Mouse (Mus musculus) forebrain, postnatal 0 days (tissue): ENCODE data around the gene Tulp3. TPM values are rescaled to one million over a fixed set of nuclear protein-coding genes. Genes with fewer than 3 reads are reported as not detected.
"Not testable (repeated sequence)": the region's sequence is repeated elsewhere in the genome, so short reads cannot be mapped to it uniquely, and the experiment has no call there.

Experiments used
- ATAC-seq: fragments of 200-750 bp; cut with Nextera tagmentation; 2 replicates; pipeline ENCODE4 v1.8.0; 2017; ENCODE audit warnings: mild to moderate bottlenecking, moderate library complexity
- DNase-seq: peaks from one replicate; pipeline ENCODE4 v3.0.0-alpha.2; 2015
- H3K27ac ChIP-seq: fragments of 300-500 bp; sonication (generic); 2 replicates; pipeline ENCODE4 v1.5.1; 2014; ENCODE audit warnings: low read depth, mild to moderate bottlenecking, antibody characterized with exemption, low read length, moderate library complexity, mixed read lengths
- H3K27me3 ChIP-seq: fragments of 300-500 bp; sonication (generic); 2 replicates; pipeline ENCODE4 v1.6.1; 2014; ENCODE audit warnings: mild to moderate bottlenecking, low read length, mixed read lengths; ENCODE audit not compliant: insufficient read depth
- H3K36me3 ChIP-seq: fragments of 300-500 bp; sonication (generic); 2 replicates; pipeline ENCODE4 v1.6.1; 2014; ENCODE audit warnings: mild to moderate bottlenecking, moderate library complexity; ENCODE audit not compliant: insufficient read depth
- H3K4me1 ChIP-seq: fragments of 300-500 bp; sonication (generic); 2 replicates; pipeline ENCODE4 v1.6.1; 2014; ENCODE audit warnings: antibody characterized with exemption; ENCODE audit not compliant: insufficient read depth
- H3K4me2 ChIP-seq: fragments of 300-500 bp; sonication (generic); 2 replicates; pipeline ENCODE4 v1.6.1; 2014; ENCODE audit warnings: low read depth, mild to moderate bottlenecking, moderate library complexity
- H3K4me3 ChIP-seq: fragments of 300-500 bp; sonication (generic); 2 replicates; pipeline ENCODE4 v1.5.1; 2014; ENCODE audit warnings: low read depth, low read length, mixed read lengths
- H3K9ac ChIP-seq: fragments of 300-500 bp; sonication (generic); 2 replicates; pipeline ENCODE4 v1.6.1; 2014; ENCODE audit warnings: mild to moderate bottlenecking
- H3K9me3 ChIP-seq: fragments of 300-500 bp; sonication (generic); 2 replicates; pipeline ENCODE4 v1.6.1; 2016; ENCODE audit warnings: low read length
- CTCF ChIP-seq: sonication (generic); IDR thresholded peaks from 2 replicates; pipeline ENCODE4 v1.5.1; 2016; ENCODE audit warnings: antibody characterized with exemption, control low read depth, low read depth
- WGBS: fragments of 180-500 bp; shearing (Covaris S2); extraction: QIAGEN DNeasy Blood & Tissue Kit; methylation state at CpG from one replicate; pipeline ENCODE4 v1.1.7; 2014; 5-methylcytosine and 5-hydroxymethylcytosine counted together
- polyA plus RNA-seq: library from polyadenylated mRNA; unstranded; fragments of >200 nt; fragmentation: Nextera tagmentation; extraction: Ambion mirVana; gene quantifications from 2 replicates; pipeline ENCODE4 v1.2.1, GENCODE M21; 2015
- total RNA-seq: library from RNA; depleted of rRNA; stranded (reverse); fragments of >200 nt; gene quantifications from 2 replicates; pipeline ENCODE4 v1.2.3, GENCODE M21; 2014

The Tulp3 gene
- total and polyA plus RNA-seq, 2 experiments from 2014 or later, result 11.0 to 13.5 TPM

GRCm38 (mm10) chr6:128389185-128389584, 33.5 kb upstream of the Tulp3 start:
- no peaks in the 10 kb centered on the region for H3K36me3 ChIP-seq
- no peak overlapping the region for H3K27ac ChIP-seq
- H3K4me1 ChIP-seq, result no peaks in the 10 kb centered on the region
- no peak overlapping the region for H3K4me3 ChIP-seq
- H3K4me2 ChIP-seq, result no peak overlapping the region
- H3K9me3 ChIP-seq, result no peaks in the 10 kb centered on the region
- H3K27me3 ChIP-seq, result no peaks in the 10 kb centered on the region
- DNase-seq (no peak), ATAC-seq (no peak)
- 83% methylated on average over 1 of the region's 1 CpGs for WGBS
- H3K9ac ChIP-seq, result no peak overlapping the region
- no peak for TF ChIP-seq CTCF

- Histone ChIP-seq H3K9me3 (no peaks in the 10 kb centered on the region), H3K9ac (no peak overlapping the region), H3K27me3 (no peaks in the 10 kb centered on the region), H3K4me2 (no peak overlapping the region), H3K27ac (no peak overlapping the region), H3K4me1 (no peaks in the 10 kb centered on the region), H3K36me3 (no peaks in the 10 kb centered on the region), H3K4me3 (no peak overlapping the region)
- ATAC-seq (no peak), DNase-seq (no peak)
- TF ChIP-seq CTCF, result no peak
- 85% methylated on average over 1 of the region's 1 CpGs for WGBS
Measured at GRCm38 (mm10) chr6:128385026-128385425, 29.4 kb upstream of the Tulp3 start.

GRCm38 (mm10) chr6:128383752-128384151, 28.1 kb upstream of the Tulp3 start:
- H3K4me1 ChIP-seq, result no peaks in the 10 kb centered on the region
- no peak for TF ChIP-seq CTCF
- no peaks in the 10 kb centered on the region for H3K9me3 ChIP-seq
- ATAC-seq, result no peak
- 77% methylated on average over 7 of the region's 7 CpGs for WGBS
- no peak overlapping the region for H3K4me3 ChIP-seq
- H3K27me3 ChIP-seq, result no peaks in the 10 kb centered on the region
- no peak overlapping the region for H3K9ac ChIP-seq
- H3K36me3 ChIP-seq, result no peaks in the 10 kb centered on the region
- H3K4me2 ChIP-seq, result no peak overlapping the region
- H3K27ac ChIP-seq, result no peak overlapping the region
- DNase-seq, result no peak

- no peak for DNase-seq
- H3K36me3 ChIP-seq, result no peaks in the 10 kb centered on the region
- H3K4me3 ChIP-seq, result no peak overlapping the region
- WGBS, result 79% methylated on average over 3 of the region's 3 CpGs
- no peak for ATAC-seq
- no peak overlapping the region for H3K9ac ChIP-seq
- H3K4me1 ChIP-seq, result no peaks in the 10 kb centered on the region
- no peak overlapping the region for H3K4me2 ChIP-seq
- H3K9me3 ChIP-seq, result no peaks in the 10 kb centered on the region
- H3K27ac ChIP-seq, result no peak overlapping the region
- H3K27me3 ChIP-seq, result no peaks in the 10 kb centered on the region
- no peak for TF ChIP-seq CTCF
Measured at GRCm38 (mm10) chr6:128381254-128381653, 25.6 kb upstream of the Tulp3 start.

- not testable (repeated sequence) for H3K36me3 ChIP-seq, H3K9me3 ChIP-seq, H3K4me2 ChIP-seq, ATAC-seq, H3K27me3 ChIP-seq, H3K4me1 ChIP-seq, H3K4me3 ChIP-seq, H3K27ac ChIP-seq, DNase-seq, H3K9ac ChIP-seq
- peak; percentile 7; the same call in 1 of the 2 replicates for TF ChIP-seq CTCF
- WGBS, result 100% methylated on average over 1 of the region's 1 CpGs
Measured at GRCm38 (mm10) chr6:128380594-128381167, 25.0 kb upstream of the Tulp3 start.

- Histone ChIP-seq H3K9ac (no peak overlapping the region), H3K4me1 (no peaks in the 10 kb centered on the region), H3K27ac (no peak overlapping the region), H3K9me3 (no peaks in the 10 kb centered on the region), H3K4me3 (no peak overlapping the region), H3K4me2 (no peak overlapping the region), H3K27me3 (no peaks in the 10 kb centered on the region), H3K36me3 (peaks cover under 1% of the 10 kb centered on the region; the same call in 1 of the 2 replicates)
- DNase-seq (no peak), ATAC-seq (no peak)
- no peak for TF ChIP-seq CTCF
- WGBS, result 86% methylated on average over 16 of the region's 16 CpGs
Measured at GRCm38 (mm10) chr6:128379636-128380035, 24.0 kb upstream of the Tulp3 start.

- Histone ChIP-seq H3K9ac (no peak overlapping the region), H3K27me3 (no peaks in the 10 kb centered on the region), H3K9me3 (no peaks in the 10 kb centered on the region), H3K4me1 (no peaks in the 10 kb centered on the region), H3K4me2 (no peak overlapping the region), H3K27ac (no peak overlapping the region), H3K36me3 (peaks cover 3% of the 10 kb centered on the region; the same call in 1 of the 2 replicates), H3K4me3 (no peak overlapping the region)
- DNase-seq (no peak), ATAC-seq (no peak)
- TF ChIP-seq CTCF, result no peak
- 89% methylated on average over 17 of the region's 17 CpGs for WGBS
Measured at GRCm38 (mm10) chr6:128376371-128377085, 20.9 kb upstream of the Tulp3 start.
